Mouse (Mus musculus) CH12.LX (cell line): Measurements from ENCODE around the gene Babam2. TPM values are rescaled to one million over a fixed set of nuclear protein-coding genes. Genes with fewer than 3 reads are reported as not detected.

Source experiments
- DNase-seq: peaks from one replicate; pipeline ENCODE4 v3.0.0-alpha.2; 2013; ENCODE audit errors: extremely low read depth
- H3K27ac ChIP-seq: 2 replicates; pipeline ENCODE4 v1.5.1; 2012; ENCODE audit warnings: low read depth, mild to moderate bottlenecking, control low read depth, moderate library complexity; ENCODE audit not compliant: insufficient read depth
- H3K27me3 ChIP-seq: replicated peaks from 2 replicates; pipeline ENCODE3; 2012; ENCODE audit warnings: inconsistent platforms
- H3K36me3 ChIP-seq, 2 experiments: replicated peaks in 1 of 2; 2 replicates each; pipeline versions ENCODE3 to v1.6.1; 2012; ENCODE audit warnings: inconsistent platforms in 1 of 2, low read length in 1 of 2, mild to moderate bottlenecking in 1 of 2, mixed read lengths in 1 of 2, moderate library complexity in 1 of 2; ENCODE audit not compliant: control insufficient read depth in 1 of 2, insufficient read depth in 1 of 2
- H3K4me1 ChIP-seq, 2 experiments: 2 replicates each; pipeline ENCODE4 v1.6.1; 2012; ENCODE audit warnings: inconsistent platforms in 1 of 2, moderate library complexity in 1 of 2; ENCODE audit not compliant: insufficient read depth in 2 of 2, control insufficient read depth in 1 of 2
- H3K4me2 ChIP-seq: 2 replicates; pipeline ENCODE4 v1.6.1; 2012; ENCODE audit warnings: low read depth, mild to moderate bottlenecking, control low read depth; ENCODE audit not compliant: poor library complexity, insufficient read depth, severe bottlenecking
- H3K4me3 ChIP-seq, 3 experiments: fragments of 150-350 bp in 1 of 3; sonication (generic) in 1 of 3; replicated peaks in 1 of 3; 2 replicates each; pipeline versions ENCODE3 to v1.5.1; 2011 to 2012; ENCODE audit warnings: low read depth in 2 of 3, low read length in 2 of 3, mild to moderate bottlenecking in 2 of 3, moderate library complexity in 2 of 3, control low read depth in 1 of 3, improper control_type of control experiment in 1 of 3, inconsistent platforms in 1 of 3, mixed read lengths in 1 of 3; ENCODE audit not compliant: poor library complexity in 1 of 3
- H3K79me2 ChIP-seq: replicated peaks from 2 replicates; pipeline ENCODE4 v1.6.1; 2012; ENCODE audit warnings: mild to moderate bottlenecking, moderate library complexity; ENCODE audit not compliant: control insufficient read depth, poor library complexity, insufficient read depth, severe bottlenecking; ENCODE audit errors: extremely low read depth
- H3K9ac ChIP-seq: 2 replicates; pipeline ENCODE4 v1.6.1; 2012; ENCODE audit warnings: low read depth, mild to moderate bottlenecking, control low read depth, moderate library complexity; ENCODE audit not compliant: insufficient read depth
- H3K9me3 ChIP-seq: replicated peaks from 2 replicates; pipeline ENCODE3; 2012; ENCODE audit warnings: low read length, inconsistent platforms, mixed read lengths
- E2F4 ChIP-seq: IDR thresholded peaks from 2 replicates; pipeline ENCODE4 v1.6.1; 2011; ENCODE audit warnings: low read depth, low read length, improper control_type of control experiment; ENCODE audit not compliant: insufficient replicate concordance
- ELF1 ChIP-seq: IDR thresholded peaks from 2 replicates; pipeline ENCODE4 v1.6.1; 2014; ENCODE audit warnings: low read depth, mild to moderate bottlenecking, inconsistent platforms, low read length, improper control_type of control experiment
- EP300 ChIP-seq: IDR thresholded peaks from 2 replicates; pipeline ENCODE4 v1.6.1; 2011; ENCODE audit warnings: low read length, improper control_type of control experiment
- ETS1 ChIP-seq: conservative IDR thresholded peaks from 2 replicates; pipeline ENCODE4 v1.6.1; 2012; ENCODE audit warnings: low read depth, mild to moderate bottlenecking, inconsistent platforms, low read length, improper control_type of control experiment, moderate library complexity
- MXI1 ChIP-seq: IDR thresholded peaks from 2 replicates; pipeline ENCODE4 v1.6.1; 2011; ENCODE audit warnings: mild to moderate bottlenecking, low read depth, low read length, improper control_type of control experiment
- NELFE ChIP-seq: IDR thresholded peaks from 2 replicates; pipeline ENCODE4 v1.6.1; 2011; ENCODE audit warnings: low read depth, low read length, improper control_type of control experiment
- NRF1 ChIP-seq: IDR thresholded peaks from 2 replicates; pipeline ENCODE4 v1.6.1; 2014; ENCODE audit warnings: low read depth, mild to moderate bottlenecking, inconsistent platforms, low read length, improper control_type of control experiment, moderate library complexity
- POLR2A ChIP-seq: IDR thresholded peaks from 2 replicates; pipeline ENCODE4 v1.6.1; 2011; ENCODE audit warnings: low read depth, mild to moderate bottlenecking, improper control_type of control experiment, low read length
- POLR2AphosphoS2 ChIP-seq: IDR thresholded peaks from 2 replicates; pipeline ENCODE4 v1.6.1; 2011; ENCODE audit warnings: low read depth, low read length, improper control_type of control experiment
- RCOR1 ChIP-seq: conservative IDR thresholded peaks from 2 replicates; pipeline ENCODE4 v1.6.1; 2012; ENCODE audit warnings: low read depth, mild to moderate bottlenecking, inconsistent platforms, low read length, improper control_type of control experiment
- SIN3A ChIP-seq: IDR thresholded peaks from 2 replicates; pipeline ENCODE4 v1.6.1; 2012; ENCODE audit warnings: low read length, improper control_type of control experiment, inconsistent platforms
- SMC3 ChIP-seq: IDR thresholded peaks from 2 replicates; pipeline ENCODE4 v1.6.1; 2011; ENCODE audit warnings: low read depth, low read length, improper control_type of control experiment
- UBTF ChIP-seq: IDR thresholded peaks from 2 replicates; pipeline ENCODE4 v1.6.1; 2012; ENCODE audit warnings: low read depth, mild to moderate bottlenecking, inconsistent platforms, low read length, improper control_type of control experiment, moderate library complexity
- USF1 ChIP-seq: IDR thresholded peaks from 2 replicates; pipeline ENCODE4 v1.6.1; 2014; ENCODE audit warnings: low read depth, mild to moderate bottlenecking, inconsistent platforms, low read length, improper control_type of control experiment
- USF2 ChIP-seq: conservative IDR thresholded peaks from 2 replicates; pipeline ENCODE4 v1.6.1; 2011; ENCODE audit warnings: low read depth, low read length, improper control_type of control experiment
- ZKSCAN1 ChIP-seq: IDR thresholded peaks from 2 replicates; pipeline ENCODE4 v1.6.1; 2012; ENCODE audit warnings: low read depth, inconsistent platforms, low read length, improper control_type of control experiment, borderline replicate concordance
- ZMIZ1 ChIP-seq: IDR thresholded peaks from 2 replicates; pipeline ENCODE4 v1.6.1; 2012; ENCODE audit warnings: low read depth, mild to moderate bottlenecking, inconsistent platforms, low read length, improper control_type of control experiment
- dilution Hi-C: fragments of 300-500 bp; cut with MboI; formaldehyde crosslinking; loops from 2 replicates; pipeline ENCODE4 v1.14.3; 2020; ENCODE audit warnings: low sequenced_read_pairs; ENCODE audit not compliant: extremely low pct_unique_long_range_greater_than_20kb, extremely low pct_ligation_motif_present
- in situ Hi-C: fragments of 300-500 bp; cut with MboI; formaldehyde crosslinking; loops from 3 replicates; pipeline ENCODE4 v1.14.3; 2019; ENCODE audit warnings: low sequenced_read_pairs, low pct_ligation_motif_present, low pct_unique_long_range_greater_than_20kb, mixed read lengths
- polyA plus RNA-seq: library from polyadenylated mRNA; unstranded; fragments of >175 nt; gene quantifications from 2 replicates; pipeline ENCODE4 v1.2.1, GENCODE M21; 2012; ENCODE audit warnings: low read depth; ENCODE audit not compliant: insufficient read length
- total RNA-seq, 2 experiments: library from RNA; depleted of rRNA; stranded (reverse); fragments of 300-350 nt in 1 of 2; fragments of >200 nt in 1 of 2; gene quantifications; 2 replicates each; pipeline ENCODE4 v1.2.3; 2012 to 2014

Babam2 gene
- total and polyA plus RNA-seq, 3 experiments = 38.2 to 78.0 (median 39.8) TPM

- no peaks in the 10 kb centered on the region for H3K79me2 ChIP-seq
- DNase-seq = no peak
- H3K4me1 ChIP-seq = no peaks in the 10 kb centered on the region
- H3K4me2 ChIP-seq = no peak overlapping the region
- H3K36me3 ChIP-seq = peaks cover 0 to 9% of the 10 kb centered on the region in 2 experiments
- peaks cover 5% of the 10 kb centered on the region for H3K9me3 ChIP-seq
- H3K9ac ChIP-seq = no peak overlapping the region
- TF ChIP-seq USF1 (no peak), NELFE (no peak), ZKSCAN1 (no peak), USF2 (no peak), RCOR1 (no peak)
- H3K27ac ChIP-seq = no peak overlapping the region
- H3K27me3 ChIP-seq = no peaks in the 10 kb centered on the region
- no peak overlapping the region for H3K4me3 ChIP-seq
- in situ Hi-C loops (no loop called here), dilution Hi-C loops (no loop called here)
Observed at GRCm38 (mm10) chr5:31682305-31682704, 15.2 kb upstream of the Babam2 start.

GRCm38 (mm10) chr5:31686040-31686439 lies 11.4 kb upstream of the Babam2 start:
- no peak overlapping the region for H3K4me2 ChIP-seq
- H3K79me2 ChIP-seq = no peaks in the 10 kb centered on the region
- H3K27ac ChIP-seq = no peak overlapping the region
- no peaks in the 10 kb centered on the region for H3K9me3 ChIP-seq
- no peaks in the 10 kb centered on the region for H3K4me1 ChIP-seq
- in situ Hi-C loops = no loop called here
- DNase-seq = no peak
- dilution Hi-C loops = no loop called here
- no peaks in the 10 kb centered on the region for H3K36me3 ChIP-seq
- H3K27me3 ChIP-seq = no peaks in the 10 kb centered on the region
- no peak overlapping the region for H3K4me3 ChIP-seq
- no peak for TF ChIP-seq SMC3
- TF ChIP-seq ZMIZ1 = no peak
- TF ChIP-seq RCOR1 = no peak
- no peak for TF ChIP-seq SIN3A
- TF ChIP-seq USF2 = no peak
- no peak for TF ChIP-seq POLR2A
- TF ChIP-seq MXI1 = no peak
- TF ChIP-seq NRF1 = no peak
- TF ChIP-seq USF1 = no peak
- TF ChIP-seq POLR2AphosphoS2 = no peak
- TF ChIP-seq UBTF = no peak
- no peak for TF ChIP-seq ETS1
- TF ChIP-seq E2F4 = no peak
- TF ChIP-seq EP300 = no peak
- TF ChIP-seq ELF1 = no peak
- no peak for TF ChIP-seq NELFE
- TF ChIP-seq, all 38 proteins: peak for 0
- H3K9ac ChIP-seq = no peak overlapping the region
